Mouse (Mus musculus): ENCODE results near the gene 2310022B05Rik. TPM values are rescaled to one million over a fixed set of nuclear protein-coding genes. Genes with fewer than 3 reads are reported as not detected.

Gene 2310022B05Rik
- polyA plus RNA-seq (2012; rRNA removed): 31.6 and 40.7 TPM in 2 replicates

DNA sequence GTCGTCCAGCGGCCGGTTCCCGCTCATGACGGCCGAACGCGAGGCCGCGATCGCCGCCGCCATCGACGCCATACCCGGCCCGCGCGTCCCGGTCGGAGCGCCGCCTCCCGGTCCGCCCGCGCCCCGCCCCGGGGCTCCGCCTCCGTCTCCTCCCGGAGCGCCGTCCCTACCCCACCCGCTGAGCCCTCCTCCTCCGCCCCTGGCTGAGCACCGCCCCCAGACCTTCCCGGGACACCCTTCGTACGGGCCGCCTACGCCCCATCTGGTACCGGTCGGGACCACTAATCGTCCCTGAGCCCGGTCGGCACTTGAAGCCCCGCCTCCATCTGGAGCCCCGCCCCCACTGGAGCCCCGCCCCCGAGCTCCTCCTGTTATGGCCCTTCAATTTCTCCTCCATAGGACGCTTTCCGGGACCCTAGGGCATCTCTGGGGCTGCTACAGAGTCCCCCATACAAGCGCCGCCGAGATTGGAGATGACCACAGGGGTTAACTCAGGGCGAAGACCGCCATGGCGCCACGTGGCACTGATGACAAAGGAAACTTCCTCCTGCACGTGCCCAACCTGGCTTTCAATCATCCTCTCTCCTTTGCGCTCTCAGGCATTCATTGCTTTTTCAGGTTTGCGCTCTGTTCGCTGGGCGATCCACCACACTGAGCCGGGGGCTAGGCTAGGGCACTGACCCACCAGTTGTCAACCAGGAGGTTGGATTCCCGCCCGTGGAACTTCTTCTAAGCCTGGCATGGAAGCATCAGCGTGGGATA is at the start of gene 2310022B05Rik:
Gene 2310022B05Rik (minus strand): TSS at position 258 of the 762 bp plus-strand sequence.
- Histone ChIP-seq H3K4me1 (ENCODE audit: control insufficient read depth, insufficient read depth, insufficient read length) (no peaks in the 10 kb centered on the region; the same call in 1 of the 2 replicates), H3K27ac (ENCODE audit: insufficient read depth, low read length) (peak within 1 kb of the TSS; percentile 36), H3K36me3 (ENCODE audit: control insufficient read depth, insufficient read depth, low read length) (no peaks in the 10 kb centered on the region), H3K27me3 (ENCODE audit: control insufficient read depth, insufficient read depth, low read length) (no peaks in the 10 kb centered on the region; the same call in 1 of the 2 replicates), H3K4me3 (ENCODE audit: extremely low read depth, insufficient read depth, insufficient read length) (peak within 1 kb of the TSS; percentile 79)
- DNase-seq (ENCODE audit: low read depth in 1 of 2, low spot score in 2 of 2): peak; percentile 39 to 71
- TF ChIP-seq POLR2A (IDR thresholded peaks at IDR 0.05; ENCODE audit: low read depth, low read length): no peak
- no peak for TF ChIP-seq CTCF (IDR thresholded peaks at IDR 0.05; ENCODE audit: extremely low read depth, insufficient read depth, insufficient read length, insufficient replicate concordance)
- 4% methylated on average over 66 of the region's 69 CpGs for WGBS

DNA sequence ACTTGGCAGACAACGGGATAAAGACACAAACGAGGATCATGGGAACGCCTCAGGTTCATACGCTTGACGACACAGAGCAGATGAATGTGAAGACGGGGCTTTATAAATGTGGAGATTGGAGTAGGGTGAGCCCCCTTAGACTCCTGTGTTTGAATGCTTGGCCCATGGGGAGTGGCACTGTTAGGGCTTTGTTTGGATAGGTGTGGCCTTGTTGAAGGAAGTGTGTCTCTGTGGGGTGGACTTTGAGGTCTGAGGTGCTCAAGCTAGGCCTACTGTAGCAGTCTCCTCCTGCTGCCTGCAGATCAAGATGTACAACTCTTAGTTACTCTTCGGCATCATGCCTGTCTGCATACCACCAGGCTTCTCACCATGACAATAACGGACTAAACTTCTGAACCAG is 42.7 kb upstream of the 2310022B05Rik start:
- peaks cover 3% of the 10 kb centered on the region; the same call in 1 of the 2 replicates for H3K36me3 ChIP-seq (ENCODE audit: control insufficient read depth, insufficient read depth, low read length)
- TF ChIP-seq CTCF (IDR thresholded peaks at IDR 0.05; ENCODE audit: extremely low read depth, insufficient read depth, insufficient read length, insufficient replicate concordance) (no peak), POLR2A (IDR thresholded peaks at IDR 0.05; ENCODE audit: low read depth, low read length) (no peak)
- no peak overlapping the region for H3K4me3 ChIP-seq (ENCODE audit: extremely low read depth, insufficient read depth, insufficient read length)
- 98% methylated on average over 8 of the region's 8 CpGs for WGBS
- H3K27ac ChIP-seq (ENCODE audit: insufficient read depth, low read length): no peak overlapping the region
- no peaks in the 10 kb centered on the region for H3K27me3 ChIP-seq (ENCODE audit: control insufficient read depth, insufficient read depth, low read length)
- no peak for DNase-seq (ENCODE audit: low read depth in 1 of 2, low spot score in 2 of 2)
- peaks cover 11% of the 10 kb centered on the region; the same call in 1 of the 2 replicates for H3K4me1 ChIP-seq (ENCODE audit: control insufficient read depth, insufficient read depth, insufficient read length)

DNA sequence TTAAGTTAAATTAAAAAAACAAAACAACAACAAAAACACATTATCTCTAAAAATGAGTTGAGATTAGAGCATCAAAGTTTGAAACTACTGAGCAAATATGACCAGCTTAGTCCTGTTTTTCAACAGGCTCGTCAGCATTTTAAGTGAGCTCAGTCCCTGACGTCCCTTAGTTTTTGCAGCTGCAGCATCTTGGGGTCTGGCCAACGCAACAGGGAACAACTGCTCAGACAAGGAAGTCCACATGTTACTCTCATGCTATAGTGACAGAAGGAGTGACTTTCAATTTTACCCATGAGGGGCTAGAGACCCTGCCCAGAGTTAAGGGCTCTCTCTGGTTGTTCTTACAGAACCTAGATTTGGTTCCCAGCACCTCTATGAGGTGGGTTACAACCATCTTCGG is 41.2 kb upstream of the 2310022B05Rik start:
- 82% methylated on average over 4 of the region's 4 CpGs for WGBS
- no peak for DNase-seq (ENCODE audit: low read depth in 1 of 2, low spot score in 2 of 2)

GRCm38 (mm10) chr8:124703526-124703925 is 40.4 kb upstream of the 2310022B05Rik start:
- Histone ChIP-seq H3K27ac (ENCODE audit: insufficient read depth, low read length) (peak overlapping the region; percentile 49), H3K4me1 (ENCODE audit: control insufficient read depth, insufficient read depth, insufficient read length) (peaks cover 27% of the 10 kb centered on the region; the same call in 1 of the 2 replicates), H3K36me3 (ENCODE audit: control insufficient read depth, insufficient read depth, low read length) (0 out of 2 replicates have a peak, but pooled peaks cover 4% of the 10 kb centered on the region), H3K27me3 (ENCODE audit: control insufficient read depth, insufficient read depth, low read length) (no peaks in the 10 kb centered on the region), H3K4me3 (ENCODE audit: extremely low read depth, insufficient read depth, insufficient read length) (no peak overlapping the region)
- TF ChIP-seq POLR2A (IDR thresholded peaks at IDR 0.05; ENCODE audit: low read depth, low read length) (no peak), CTCF (IDR thresholded peaks at IDR 0.05; ENCODE audit: extremely low read depth, insufficient read depth, insufficient read length, insufficient replicate concordance) (no peak)
- WGBS: 57% methylated on average over 4 of the region's 4 CpGs
- no peak for DNase-seq (ENCODE audit: low read depth in 1 of 2, low spot score in 2 of 2)

More for the DNA sequence above, 41.2 kb upstream of the 2310022B05Rik start:
- peak overlapping the region; percentile 13; the same call in 1 of the 2 replicates for H3K27ac ChIP-seq (ENCODE audit: insufficient read depth, low read length)
- no peak overlapping the region for H3K4me3 ChIP-seq (ENCODE audit: extremely low read depth, insufficient read depth, insufficient read length)
- peaks cover 25% of the 10 kb centered on the region; the same call in 1 of the 2 replicates for H3K4me1 ChIP-seq (ENCODE audit: control insufficient read depth, insufficient read depth, insufficient read length)
- TF ChIP-seq POLR2A (IDR thresholded peaks at IDR 0.05; ENCODE audit: low read depth, low read length): no peak
- TF ChIP-seq CTCF (IDR thresholded peaks at IDR 0.05; ENCODE audit: extremely low read depth, insufficient read depth, insufficient read length, insufficient replicate concordance): no peak
- H3K36me3 ChIP-seq (ENCODE audit: control insufficient read depth, insufficient read depth, low read length): peaks cover 3% of the 10 kb centered on the region; the same call in 1 of the 2 replicates
- H3K27me3 ChIP-seq (ENCODE audit: control insufficient read depth, insufficient read depth, low read length): no peaks in the 10 kb centered on the region

DNA sequence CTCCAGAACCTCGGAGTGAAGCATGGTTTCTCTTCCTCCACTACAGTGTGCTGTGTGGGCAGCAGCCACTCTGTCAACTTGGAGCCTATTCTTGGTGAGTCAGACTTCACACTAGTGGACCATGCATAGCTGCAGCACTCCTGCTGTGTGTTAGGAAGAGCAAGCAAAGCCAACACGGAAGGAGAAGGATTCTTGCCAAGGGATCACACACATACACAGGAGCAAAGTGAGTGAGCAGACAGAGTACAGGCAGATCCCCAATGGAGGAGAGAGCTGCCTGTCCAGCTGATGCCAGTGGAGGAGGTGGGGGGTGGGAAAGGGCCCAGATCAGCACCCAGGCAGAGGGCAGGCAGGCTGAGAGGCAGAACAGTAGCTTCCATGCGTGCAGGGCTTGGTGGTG is 39.0 kb upstream of the 2310022B05Rik start:
- Histone ChIP-seq H3K27me3 (ENCODE audit: control insufficient read depth, insufficient read depth, low read length) (no peaks in the 10 kb centered on the region), H3K4me3 (ENCODE audit: extremely low read depth, insufficient read depth, insufficient read length) (no peak overlapping the region), H3K4me1 (ENCODE audit: control insufficient read depth, insufficient read depth, insufficient read length) (peaks cover 27% of the 10 kb centered on the region; the same call in 1 of the 2 replicates), H3K36me3 (ENCODE audit: control insufficient read depth, insufficient read depth, low read length) (0 out of 2 replicates have a peak, but pooled peaks cover 2% of the 10 kb centered on the region), H3K27ac (ENCODE audit: insufficient read depth, low read length) (peak overlapping the region; percentile 95)
- 72% methylated on average over 3 of the region's 3 CpGs for WGBS
- TF ChIP-seq CTCF (IDR thresholded peaks at IDR 0.05; ENCODE audit: extremely low read depth, insufficient read depth, insufficient read length, insufficient replicate concordance) (no peak), POLR2A (IDR thresholded peaks at IDR 0.05; ENCODE audit: low read depth, low read length) (no peak)
- no peak for DNase-seq (ENCODE audit: low read depth in 1 of 2, low spot score in 2 of 2)

GRCm38 (mm10) chr8:124701023-124701422 is 37.9 kb upstream of the 2310022B05Rik start:
- WGBS: 21% methylated on average over 9 of the region's 9 CpGs
- Histone ChIP-seq H3K27me3 (ENCODE audit: control insufficient read depth, insufficient read depth, low read length) (no peaks in the 10 kb centered on the region), H3K36me3 (ENCODE audit: control insufficient read depth, insufficient read depth, low read length) (0 out of 2 replicates have a peak, but pooled peaks cover 2% of the 10 kb centered on the region), H3K4me1 (ENCODE audit: control insufficient read depth, insufficient read depth, insufficient read length) (peaks cover 27% of the 10 kb centered on the region; the same call in 1 of the 2 replicates), H3K4me3 (ENCODE audit: extremely low read depth, insufficient read depth, insufficient read length) (peak overlapping the region; percentile 18; the same call in 1 of the 2 replicates), H3K27ac (ENCODE audit: insufficient read depth, low read length) (peak overlapping the region; percentile 95)
- DNase-seq (ENCODE audit: low read depth in 1 of 2, low spot score in 2 of 2): peak; percentile 60 to 73
- no peak for TF ChIP-seq CTCF (IDR thresholded peaks at IDR 0.05; ENCODE audit: extremely low read depth, insufficient read depth, insufficient read length, insufficient replicate concordance)
- no peak; the same call in 1 of the 2 replicates for TF ChIP-seq POLR2A (IDR thresholded peaks at IDR 0.05; ENCODE audit: low read depth, low read length)

All from spleen, adult 2 months (tissue).